Mouse (Mus musculus) hindbrain, postnatal 0 days (tissue): ENCODE results near the gene Wfdc10. TPM values are rescaled to one million over a fixed set of nuclear protein-coding genes. Genes with fewer than 3 reads are reported as not detected.
A peak's percentile ranks its signal among the peaks of the same experiment; 100 is the strongest.

Source experiments
- ATAC-seq: fragments of 200-750 bp; cut with Nextera tagmentation; 2 replicates; pipeline ENCODE4 v1.8.0; 2017; ENCODE audit warnings: mild to moderate bottlenecking, moderate TSS enrichment, moderate library complexity
- DNase-seq: peaks from one replicate; pipeline ENCODE4 v3.0.0-alpha.2; 2015; ENCODE audit warnings: low spot score
- H3K27ac ChIP-seq: fragments of 300-500 bp; sonication (generic); 2 replicates; pipeline ENCODE4 v1.5.1; 2014; ENCODE audit warnings: mild to moderate bottlenecking
- H3K27me3 ChIP-seq: fragments of 300-500 bp; sonication (generic); 2 replicates; pipeline ENCODE4 v1.6.1; 2014; ENCODE audit warnings: low read length, mixed read lengths; ENCODE audit not compliant: insufficient read depth
- H3K36me3 ChIP-seq: fragments of 300-500 bp; sonication (generic); 2 replicates; pipeline ENCODE4 v1.6.1; 2014; ENCODE audit warnings: low read length, mixed read lengths; ENCODE audit not compliant: insufficient read depth
- H3K4me1 ChIP-seq: fragments of 300-500 bp; sonication (generic); 2 replicates; pipeline ENCODE4 v1.6.1; 2014; ENCODE audit warnings: antibody characterized with exemption, low read length, mixed read lengths; ENCODE audit not compliant: insufficient read depth
- H3K4me2 ChIP-seq: fragments of 300-500 bp; sonication (generic); 2 replicates; pipeline ENCODE4 v1.6.1; 2014; ENCODE audit warnings: low read depth, mild to moderate bottlenecking, low read length, moderate library complexity, mixed read lengths
- H3K4me3 ChIP-seq: fragments of 300-500 bp; sonication (generic); 2 replicates; pipeline ENCODE4 v1.5.1; 2014; ENCODE audit warnings: low read length
- H3K9ac ChIP-seq: fragments of 300-500 bp; sonication (generic); replicated peaks from 2 replicates; pipeline ENCODE4 v1.6.1; 2014; ENCODE audit warnings: mild to moderate bottlenecking, low read length, moderate library complexity, mixed read lengths
- H3K9me3 ChIP-seq: fragments of 300-500 bp; sonication (generic); 2 replicates; pipeline ENCODE4 v1.6.1; 2016; ENCODE audit warnings: low read length, mixed read lengths
- CTCF ChIP-seq: IDR thresholded peaks from 2 replicates; pipeline ENCODE4 v1.5.1; 2016; ENCODE audit warnings: antibody characterized with exemption, control low read depth, low read depth
- WGBS: fragments of 180-500 bp; shearing (Covaris S2); extraction: QIAGEN DNeasy Blood & Tissue Kit; methylation state at CpG from one replicate; pipeline ENCODE4 v1.1.7; 2014; 5-methylcytosine and 5-hydroxymethylcytosine counted together
- polyA plus RNA-seq: library from polyadenylated mRNA; unstranded; fragments of >200 nt; fragmentation: Nextera tagmentation; extraction: Ambion mirVana; gene quantifications from 2 replicates; pipeline ENCODE4 v1.2.1, GENCODE M21; 2015
- total RNA-seq: library from RNA; depleted of rRNA; stranded (reverse); fragments of >200 nt; gene quantifications from 2 replicates; pipeline ENCODE4 v1.2.3, GENCODE M21; 2014

Gene Wfdc10
- total and polyA plus RNA-seq, 2 experiments from 2014 or later: 0.60 TPM; not detected in 1

DNA sequence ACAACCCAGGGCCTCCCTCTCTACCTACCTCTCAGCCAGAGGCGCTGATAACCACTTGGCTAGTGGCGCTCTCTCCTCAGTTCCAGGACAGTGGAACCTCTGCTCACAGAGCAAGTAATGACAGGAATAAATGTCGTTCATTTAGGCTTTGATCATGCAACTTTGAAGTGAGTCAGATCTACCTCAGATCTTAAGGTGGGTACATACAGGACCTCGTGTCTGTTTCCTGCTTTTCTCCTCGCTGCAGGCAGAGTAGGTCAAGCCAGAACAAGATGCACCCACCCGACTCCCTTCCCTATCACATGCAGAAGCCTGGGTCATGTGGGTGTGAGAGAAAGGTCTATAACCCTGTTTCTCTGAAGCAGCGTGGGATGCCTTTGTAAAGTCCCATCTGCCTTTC is 18.1 kb downstream of the Wfdc10 start, which contains the start of gene Wfdc11:
TSS of gene Wfdc11 (minus strand) at position 101 of the 400 bp plus-strand sequence.
- Histone ChIP-seq H3K36me3 (no peaks in the 10 kb centered on the region), H3K4me1 (no peaks in the 10 kb centered on the region; the same call in 1 of the 2 replicates), H3K4me3 (no peak within 1 kb of the TSS), H3K9ac (no peak within 1 kb of the TSS), H3K9me3 (no peaks in the 10 kb centered on the region), H3K4me2 (no peak within 1 kb of the TSS), H3K27me3 (no peaks in the 10 kb centered on the region), H3K27ac (no peak within 1 kb of the TSS)
- no peak for TF ChIP-seq CTCF
- ATAC-seq (no peak), DNase-seq (no peak)
- WGBS: 78% methylated on average over 7 of the region's 7 CpGs

- no peaks in the 10 kb centered on the region for H3K9me3 ChIP-seq
- no peaks in the 10 kb centered on the region; the same call in 1 of the 2 replicates for H3K4me1 ChIP-seq
- peak; percentile 30 for TF ChIP-seq CTCF
- no peaks in the 10 kb centered on the region for H3K36me3 ChIP-seq
- 76% methylated on average over 7 of the region's 7 CpGs for WGBS
- H3K9ac ChIP-seq: no peak overlapping the region
- ATAC-seq: no peak
- no peak overlapping the region for H3K4me3 ChIP-seq
- no peak for DNase-seq
- no peak overlapping the region for H3K27ac ChIP-seq
- H3K27me3 ChIP-seq: no peaks in the 10 kb centered on the region
- no peak overlapping the region for H3K4me2 ChIP-seq
Observed at GRCm38 (mm10) chr2:164676103-164676502, 20.3 kb downstream of the Wfdc10 start.

GRCm38 (mm10) chr2:164676916-164677685 is 21.3 kb downstream of the Wfdc10 start:
- no peaks in the 10 kb centered on the region; the same call in 1 of the 2 replicates for H3K4me1 ChIP-seq
- H3K4me2 ChIP-seq: no peak overlapping the region
- no peaks in the 10 kb centered on the region for H3K9me3 ChIP-seq
- TF ChIP-seq CTCF: no peak
- H3K9ac ChIP-seq: no peak overlapping the region
- DNase-seq: no peak
- no peak for ATAC-seq
- H3K27me3 ChIP-seq: no peaks in the 10 kb centered on the region
- no peak overlapping the region for H3K27ac ChIP-seq
- no peak overlapping the region for H3K4me3 ChIP-seq
- H3K36me3 ChIP-seq: no peaks in the 10 kb centered on the region
- WGBS: 87% methylated on average over 16 of the region's 16 CpGs

DNA sequence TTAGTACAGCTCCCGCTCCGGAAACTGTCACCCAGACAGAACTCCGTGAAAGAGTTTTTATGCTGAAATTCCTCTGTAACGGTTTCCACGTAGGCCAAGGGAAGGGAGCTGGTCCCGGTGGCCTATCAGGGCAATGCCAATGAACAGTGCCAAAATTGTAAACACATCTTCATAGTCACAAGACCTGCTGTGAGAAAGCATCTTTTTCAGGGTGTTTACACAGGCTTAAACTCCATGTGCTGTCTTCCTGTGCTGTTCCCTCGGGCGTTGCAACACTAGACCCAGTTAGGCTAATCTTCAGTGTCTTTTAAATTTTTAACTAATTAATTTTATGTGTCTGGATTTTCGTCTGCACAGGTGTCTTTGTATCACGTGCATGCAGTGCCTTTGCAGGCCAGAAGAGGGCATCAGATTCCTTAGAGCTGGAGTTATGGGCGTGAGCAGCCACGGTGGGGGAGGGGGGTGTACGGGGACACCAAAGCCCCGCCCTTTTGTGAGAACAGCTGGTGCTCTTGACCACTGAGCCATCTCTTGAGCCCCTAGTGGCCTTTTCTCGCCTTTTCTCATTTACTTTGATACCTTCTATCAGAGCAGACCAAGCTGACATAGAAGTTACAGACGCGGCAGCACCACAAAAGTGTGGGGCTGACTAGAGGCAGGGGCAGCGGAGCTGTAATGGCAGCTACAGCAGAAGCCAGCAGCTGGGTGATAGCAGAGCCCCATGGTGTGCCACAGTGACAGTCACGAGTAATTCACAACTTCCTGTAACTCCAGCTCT is 23.2 kb downstream of the Wfdc10 start:
- DNase-seq (peak; percentile 90), ATAC-seq (peak; percentile 91)
- no peak overlapping the region for H3K9ac ChIP-seq
- H3K36me3 ChIP-seq: no peaks in the 10 kb centered on the region
- H3K4me1 ChIP-seq: no peaks in the 10 kb centered on the region; the same call in 1 of the 2 replicates
- WGBS: 23% methylated on average over 19 of the region's 19 CpGs
- H3K27me3 ChIP-seq: no peaks in the 10 kb centered on the region
- TF ChIP-seq CTCF: peak; percentile 87
- peak overlapping the region; percentile 24 for H3K4me3 ChIP-seq
- H3K27ac ChIP-seq: no peak overlapping the region
- no peaks in the 10 kb centered on the region for H3K9me3 ChIP-seq
- H3K4me2 ChIP-seq: peak overlapping the region; percentile 49

- ATAC-seq (no peak), DNase-seq (no peak)
- H3K9ac ChIP-seq: no peak overlapping the region
- H3K36me3 ChIP-seq: no peaks in the 10 kb centered on the region
- H3K27me3 ChIP-seq: no peaks in the 10 kb centered on the region
- 63% methylated on average over 3 of the region's 3 CpGs for WGBS
- H3K4me3 ChIP-seq: no peak overlapping the region
- no peak overlapping the region for H3K27ac ChIP-seq
- TF ChIP-seq CTCF: no peak
- H3K4me2 ChIP-seq: no peak overlapping the region
- no peaks in the 10 kb centered on the region for H3K9me3 ChIP-seq
- no peaks in the 10 kb centered on the region; the same call in 1 of the 2 replicates for H3K4me1 ChIP-seq
Observed at GRCm38 (mm10) chr2:164679906-164680305, 24.1 kb downstream of the Wfdc10 start.

- no peaks in the 10 kb centered on the region for H3K27me3 ChIP-seq
- H3K4me2 ChIP-seq: no peak within 1 kb of the TSS
- H3K36me3 ChIP-seq: no peaks in the 10 kb centered on the region
- H3K27ac ChIP-seq: no peak within 1 kb of the TSS
- H3K4me3 ChIP-seq: no peak within 1 kb of the TSS
- no peak within 1 kb of the TSS for H3K9ac ChIP-seq
- ATAC-seq: no peak
- DNase-seq: no peak
- no peaks in the 10 kb centered on the region for H3K4me1 ChIP-seq
- WGBS: 60% methylated on average over 3 of the region's 3 CpGs
- TF ChIP-seq CTCF: no peak
- H3K9me3 ChIP-seq: no peaks in the 10 kb centered on the region
Observed at GRCm38 (mm10) chr2:164684807-164685206, 29.0 kb downstream of the Wfdc10 start, which contains the start of gene Wfdc13. Gene Wfdc13, plus strand, starts transcription at chr2:164685107.
